Mouse (Mus musculus) kidney, adult 2 months (tissue): ENCODE measurements around the gene Isyna1.

Source experiments
- CTCF ChIP-seq: fragments of 200-500 bp; conservative IDR thresholded peaks from 2 replicates; pipeline ENCODE4 v1.5.1; 2011; ENCODE audit warnings: low read depth, mild to moderate bottlenecking, control low read depth, low read length, moderate library complexity, mixed read lengths; ENCODE audit not compliant: insufficient read depth, insufficient read length
- POLR2A ChIP-seq: fragments of 200-500 bp; IDR thresholded peaks from one replicate; pipeline ENCODE4 v1.6.1; 2011; ENCODE audit warnings: low read depth, low read length, control low read depth

- TF ChIP-seq POLR2A: no peak
- TF ChIP-seq CTCF: peak; percentile 66
These were observed 34.1 kb upstream of the Isyna1 start for GRCm38 (mm10) chr8:70560096-70560495.
